Mouse (Mus musculus) kidney, adult 2 months (tissue): ENCODE results near the gene Atp2c1.

Experiments used
- CTCF ChIP-seq: fragments of 200-500 bp; conservative IDR thresholded peaks from 2 replicates; pipeline ENCODE4 v1.5.1; 2011; ENCODE audit warnings: low read depth, mild to moderate bottlenecking, control low read depth, low read length, moderate library complexity, mixed read lengths; ENCODE audit not compliant: insufficient read depth, insufficient read length
- POLR2A ChIP-seq: fragments of 200-500 bp; IDR thresholded peaks from one replicate; pipeline ENCODE4 v1.6.1; 2011; ENCODE audit warnings: low read depth, low read length, control low read depth

GRCm38 (mm10) chr9:105502389-105502788 is 24.7 kb downstream of the Atp2c1 start:
- no peak for TF ChIP-seq POLR2A
- no peak for TF ChIP-seq CTCF
